Mouse (Mus musculus) midbrain, embryonic 14.5 days (tissue): Measurements from ENCODE around the gene Zfp428. TPM values are rescaled to one million over a fixed set of nuclear protein-coding genes. Genes with fewer than 3 reads are reported as not detected.
A peak's percentile ranks its signal among the peaks of the same experiment; 100 is the strongest.
"Not testable (repeated sequence)": the region's sequence is repeated elsewhere in the genome, so short reads cannot be mapped to it uniquely, and the experiment has no call there.

ENCODE experiments used
- ATAC-seq: fragments of 200-750 bp; cut with Nextera tagmentation; 2 replicates; pipeline ENCODE4 v1.8.0; 2017; ENCODE audit warnings: moderate number of reproducible peaks, moderate library complexity; ENCODE audit not compliant: low FRiP score, low TSS enrichment
- DNase-seq: peaks from one replicate; pipeline ENCODE4 v3.0.0-alpha.2; 2015
- H3K27ac ChIP-seq: fragments of 300-500 bp; sonication (generic); replicated peaks from 2 replicates; pipeline ENCODE4 v1.5.1; 2014; ENCODE audit warnings: mild to moderate bottlenecking, low read depth, low read length, moderate library complexity
- H3K27me3 ChIP-seq: fragments of 300-500 bp; sonication (generic); 2 replicates; pipeline ENCODE4 v1.6.1; 2014; ENCODE audit warnings: low read length, control low read depth, mixed read lengths; ENCODE audit not compliant: control insufficient read depth, insufficient read depth
- H3K36me3 ChIP-seq: fragments of 300-500 bp; sonication (generic); 2 replicates; pipeline ENCODE4 v1.6.1; 2014; ENCODE audit warnings: low read length, control low read depth; ENCODE audit not compliant: control insufficient read depth, insufficient read depth
- H3K4me1 ChIP-seq: fragments of 300-500 bp; sonication (generic); 2 replicates; pipeline ENCODE4 v1.6.1; 2014; ENCODE audit warnings: mild to moderate bottlenecking, antibody characterized with exemption, low read length, control low read depth; ENCODE audit not compliant: control insufficient read depth, insufficient read depth
- H3K4me2 ChIP-seq: fragments of 300-500 bp; sonication (generic); 2 replicates; pipeline ENCODE4 v1.6.1; 2014; ENCODE audit warnings: mild to moderate bottlenecking, low read length, moderate library complexity
- H3K4me3 ChIP-seq: fragments of 300-500 bp; sonication (generic); replicated peaks from 2 replicates; pipeline ENCODE4 v1.5.1; 2014; ENCODE audit warnings: low read depth, low read length
- H3K9ac ChIP-seq: fragments of 300-500 bp; sonication (generic); replicated peaks from 2 replicates; pipeline ENCODE4 v1.6.1; 2014; ENCODE audit warnings: mild to moderate bottlenecking, low read length, moderate library complexity
- H3K9me3 ChIP-seq: fragments of 300-500 bp; sonication (generic); 2 replicates; pipeline ENCODE4 v1.6.1; 2016; ENCODE audit warnings: low read length, control low read depth, mixed read lengths; ENCODE audit not compliant: control insufficient read depth
- WGBS: fragments of 180-500 bp; shearing (Covaris S2); extraction: QIAGEN DNeasy Blood & Tissue Kit; methylation state at CpG from one replicate; pipeline ENCODE4 v1.1.7; 2014; 5-methylcytosine and 5-hydroxymethylcytosine counted together
- polyA plus RNA-seq: library from polyadenylated mRNA; unstranded; fragments of >200 nt; fragmentation: Nextera tagmentation; extraction: Ambion mirVana; gene quantifications from 2 replicates; pipeline ENCODE4 v1.2.1, GENCODE M21; 2014

The Zfp428 gene
- polyA plus RNA-seq, 1 experiment from 2014 or later, result 216 TPM

DNA sequence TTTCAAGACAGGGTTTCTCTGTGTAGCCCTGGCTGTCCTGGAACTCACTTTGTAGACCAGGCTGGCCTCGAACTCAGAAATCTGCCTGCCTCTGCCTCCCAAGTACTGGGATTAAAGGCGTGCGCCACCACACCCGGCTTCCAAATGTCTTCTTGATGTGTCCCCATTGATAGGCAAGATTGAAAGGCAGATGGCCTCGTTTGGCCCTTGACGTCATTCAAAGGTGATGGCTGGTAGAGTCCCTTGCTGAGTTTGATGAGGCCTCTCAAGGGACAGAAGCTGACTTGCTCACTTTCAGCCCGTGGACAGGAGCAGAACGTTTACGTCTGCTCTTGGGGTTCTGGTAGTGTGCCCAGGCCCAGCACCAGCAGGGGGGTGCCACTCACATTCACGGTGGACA lies 13.2 kb downstream of the Zfp428 start:
- not testable (repeated sequence) for H3K4me2 ChIP-seq, H3K9me3 ChIP-seq, DNase-seq, H3K9ac ChIP-seq, ATAC-seq, H3K27me3 ChIP-seq, H3K4me1 ChIP-seq, H3K27ac ChIP-seq, H3K4me3 ChIP-seq
- WGBS, result 87% methylated on average over 10 of the region's 10 CpGs
- peaks cover 34% of the 10 kb centered on the region for H3K36me3 ChIP-seq

DNA sequence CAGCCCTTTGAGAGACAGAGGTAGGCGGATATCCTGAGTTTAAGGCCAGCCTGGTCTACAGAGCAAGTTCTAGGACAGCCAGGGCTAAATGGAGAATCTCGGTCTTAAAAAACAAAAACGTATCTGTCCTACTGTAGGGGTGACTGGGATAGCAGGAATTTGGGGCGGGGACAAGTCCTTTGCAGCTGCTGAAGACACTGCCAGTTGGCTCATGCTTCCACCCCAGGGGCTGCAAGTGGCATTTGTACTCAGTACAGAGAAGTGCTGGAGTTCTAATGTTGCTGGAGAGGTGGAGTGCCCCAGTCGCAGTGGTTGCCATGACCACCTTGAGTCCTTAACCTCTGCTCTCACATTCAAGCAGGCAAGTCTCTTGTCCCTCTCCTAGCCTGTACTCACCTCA lies 16.0 kb downstream of the Zfp428 start:
- DNase-seq (no peak), ATAC-seq (no peak)
- Histone ChIP-seq H3K4me3 (no peak overlapping the region), H3K27ac (no peak overlapping the region), H3K9me3 (no peaks in the 10 kb centered on the region), H3K4me1 (no peaks in the 10 kb centered on the region), H3K4me2 (no peak overlapping the region), H3K9ac (no peak overlapping the region), H3K36me3 (peaks cover 12% of the 10 kb centered on the region), H3K27me3 (no peaks in the 10 kb centered on the region)
- WGBS, result 64% methylated on average over 5 of the region's 5 CpGs

DNA sequence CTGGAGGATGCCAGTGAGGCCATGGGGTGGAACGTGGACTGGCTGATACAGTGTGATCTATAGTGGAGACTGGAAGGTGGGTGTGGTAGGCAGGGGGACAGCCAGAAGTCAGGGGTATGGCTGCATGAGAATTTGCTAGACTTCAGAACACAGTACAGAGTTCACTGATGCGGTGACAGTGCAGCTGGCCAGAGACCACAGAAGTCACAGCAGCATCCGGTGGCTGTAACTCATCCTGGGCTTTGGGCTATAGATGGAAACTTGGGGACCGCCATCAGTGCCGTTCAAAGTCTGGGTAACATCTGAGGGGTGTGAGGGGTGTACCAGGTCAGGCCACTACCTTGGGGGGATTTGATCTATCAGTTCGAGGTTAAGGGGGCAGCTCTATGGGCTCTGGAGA lies 16.9 kb downstream of the Zfp428 start:
- no peak for ATAC-seq
- no peaks in the 10 kb centered on the region for H3K27me3 ChIP-seq
- H3K9ac ChIP-seq, result no peak overlapping the region
- no peak for DNase-seq
- WGBS, result 93% methylated on average over 6 of the region's 6 CpGs
- no peaks in the 10 kb centered on the region for H3K4me1 ChIP-seq
- no peak overlapping the region for H3K27ac ChIP-seq
- no peak overlapping the region for H3K4me3 ChIP-seq
- peaks cover 4% of the 10 kb centered on the region; the same call in 1 of the 2 replicates for H3K36me3 ChIP-seq
- H3K9me3 ChIP-seq, result no peaks in the 10 kb centered on the region
- no peak overlapping the region for H3K4me2 ChIP-seq

GRCm38 (mm10) chr7:24524978-24525377 lies 18.2 kb downstream of the Zfp428 start:
- DNase-seq, result no peak
- no peaks in the 10 kb centered on the region for H3K27me3 ChIP-seq
- H3K27ac ChIP-seq, result no peak overlapping the region
- WGBS, result 85% methylated on average over 6 of the region's 6 CpGs
- H3K9me3 ChIP-seq, result no peaks in the 10 kb centered on the region
- H3K36me3 ChIP-seq, result 0 out of 2 replicates have a peak, but pooled peaks cover 4% of the 10 kb centered on the region
- no peak overlapping the region for H3K9ac ChIP-seq
- H3K4me1 ChIP-seq, result peaks cover 7% of the 10 kb centered on the region; the same call in 1 of the 2 replicates
- H3K4me3 ChIP-seq, result no peak overlapping the region
- no peak overlapping the region for H3K4me2 ChIP-seq
- ATAC-seq, result no peak

DNA sequence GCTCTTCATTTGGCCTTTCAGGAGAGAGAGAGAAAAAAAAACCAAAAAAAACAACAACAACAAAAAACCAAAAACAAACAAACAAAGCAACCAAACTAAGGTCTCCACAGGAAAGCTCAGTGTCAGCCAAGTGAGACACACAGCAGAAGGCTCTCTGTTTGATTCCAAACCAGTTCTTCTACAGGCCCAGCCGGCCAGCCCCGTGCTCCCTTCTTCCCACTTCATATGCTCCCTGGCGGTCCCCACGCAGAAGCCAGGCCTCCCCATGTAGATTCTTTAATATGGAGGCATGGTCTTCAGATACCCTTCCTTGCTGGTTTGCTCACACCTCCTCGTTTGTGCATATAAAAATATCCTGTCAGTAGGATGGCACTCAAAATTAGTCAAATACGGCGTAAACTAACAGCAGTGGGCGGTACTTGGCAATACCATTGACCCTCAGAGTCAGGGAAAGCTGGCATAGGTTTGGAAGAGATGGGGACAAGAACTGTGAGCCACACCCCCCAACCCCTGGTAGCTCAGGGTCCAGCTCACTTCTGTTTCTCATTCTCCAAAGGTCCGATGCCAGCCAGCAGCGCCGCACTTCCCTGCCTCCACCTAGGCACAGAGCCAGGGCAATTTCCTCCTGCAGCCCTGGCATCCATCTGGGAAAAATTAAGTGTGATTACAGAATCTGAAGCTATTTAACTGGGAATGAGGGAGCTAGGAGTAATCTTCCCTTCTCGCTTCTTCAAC lies 19.0 kb downstream of the Zfp428 start:
- Histone ChIP-seq H3K27me3 (no peaks in the 10 kb centered on the region), H3K4me2 (no peak overlapping the region), H3K9ac (no peak overlapping the region), H3K27ac (no peak overlapping the region), H3K9me3 (no peaks in the 10 kb centered on the region), H3K4me3 (no peak overlapping the region), H3K36me3 (no peaks in the 10 kb centered on the region), H3K4me1 (peaks cover 7% of the 10 kb centered on the region; the same call in 1 of the 2 replicates)
- 90% methylated on average over 12 of the region's 12 CpGs for WGBS
- DNase-seq, result no peak
- no peak for ATAC-seq

- no peak overlapping the region for H3K9ac ChIP-seq
- H3K36me3 ChIP-seq, result peaks cover 17% of the 10 kb centered on the region
- DNase-seq (no peak), ATAC-seq (no peak)
- H3K27ac ChIP-seq, result no peak overlapping the region
- H3K27me3 ChIP-seq, result no peaks in the 10 kb centered on the region
- H3K4me2 ChIP-seq, result no peak overlapping the region
- H3K4me3 ChIP-seq, result no peak overlapping the region
- 93% methylated on average over 11 of the region's 11 CpGs for WGBS
- no peaks in the 10 kb centered on the region for H3K9me3 ChIP-seq
- peaks cover 23% of the 10 kb centered on the region for H3K4me1 ChIP-seq
Measured at GRCm38 (mm10) chr7:24528861-24529260, 22.1 kb downstream of the Zfp428 start.

GRCm38 (mm10) chr7:24529580-24529979 lies 22.8 kb downstream of the Zfp428 start:
- peaks cover 26% of the 10 kb centered on the region for H3K4me1 ChIP-seq
- ATAC-seq, result no peak
- H3K9ac ChIP-seq, result peak overlapping the region; percentile 65
- peak overlapping the region; percentile 93 for H3K27ac ChIP-seq
- no peaks in the 10 kb centered on the region for H3K9me3 ChIP-seq
- 65% methylated on average over 11 of the region's 11 CpGs for WGBS
- peaks cover 24% of the 10 kb centered on the region for H3K36me3 ChIP-seq
- H3K4me2 ChIP-seq, result peak overlapping the region; percentile 95
- DNase-seq, result no peak
- H3K4me3 ChIP-seq, result peak overlapping the region; percentile 76
- H3K27me3 ChIP-seq, result no peaks in the 10 kb centered on the region

GRCm38 (mm10) chr7:24530062-24530931 lies 23.5 kb downstream of the Zfp428 start, which contains the start of gene Irgq:
Gene Irgq, plus strand, starts transcription at chr7:24530689.
- Histone ChIP-seq H3K9ac (peak within 1 kb of the TSS; percentile 95), H3K4me1 (peaks cover 26% of the 10 kb centered on the region), H3K4me2 (peak within 1 kb of the TSS; percentile 95), H3K36me3 (peaks cover 29% of the 10 kb centered on the region), H3K27me3 (no peaks in the 10 kb centered on the region), H3K4me3 (peak within 1 kb of the TSS; percentile 76), H3K9me3 (no peaks in the 10 kb centered on the region), H3K27ac (peak within 1 kb of the TSS; percentile 93)
- under 1% methylated on average over 44 of the region's 44 CpGs for WGBS
- ATAC-seq, result peak; percentile 94
- DNase-seq, result peak; percentile 100
